Mouse (Mus musculus) heart, postnatal 14 days (tissue): Measurements from ENCODE around the gene Fras1. TPM values are rescaled to one million over a fixed set of nuclear protein-coding genes. Genes with fewer than 3 reads are reported as not detected.

Source experiments
- DNase-seq, 2 experiments: peaks; one replicate each; pipeline ENCODE4 v3.0.0; 2021 to 2022
- intact Hi-C: fragments of 180-260 bp; cut with DNase I; formaldehyde crosslinking; loops from one replicate; pipeline ENCODE4 v1.15.1; 2025
- total RNA-seq, 2 experiments: library from RNA; stranded (reverse); gene quantifications; 2 replicates each; pipeline ENCODE4 v1.2.3; 2021

The Fras1 gene
- total RNA-seq, 2 experiments from 2014 or later: 3.5 to 5.4 TPM

- intact Hi-C loops: no loop called here
Measured at GRCm38 (mm10) chr5:96395786-96396650, 22.3 kb downstream of the Fras1 start.

DNA sequence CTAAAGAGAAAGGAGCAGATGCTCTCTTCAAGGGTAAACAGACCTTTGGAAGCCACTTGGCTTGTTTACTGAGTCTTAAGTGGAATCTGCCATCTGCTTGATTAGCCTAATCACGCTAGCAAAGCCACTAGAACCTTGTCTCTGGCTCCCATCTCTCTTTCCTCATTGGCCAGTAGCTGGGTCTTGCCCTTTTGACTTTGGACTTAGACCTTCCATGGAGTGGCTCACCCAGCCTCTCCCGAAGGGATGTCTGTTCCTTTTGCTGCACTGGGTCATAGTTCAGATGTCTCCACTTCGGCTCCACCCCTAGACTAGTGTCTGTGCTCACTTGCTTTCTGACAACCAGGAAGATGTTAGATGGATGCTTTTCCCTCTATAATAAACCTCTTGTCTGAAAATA, 28.8 kb downstream of the Fras1 start:
- intact Hi-C loops: loop anchor here (10.0 kb wide), 1 partner anchor 62 kb away; no protein-coding TSS in a partner anchor
- DNase-seq: no peak

More at GRCm38 (mm10) chr5:96395786-96396650, 22.3 kb downstream of the Fras1 start:
- no peak for DNase-seq

DNA sequence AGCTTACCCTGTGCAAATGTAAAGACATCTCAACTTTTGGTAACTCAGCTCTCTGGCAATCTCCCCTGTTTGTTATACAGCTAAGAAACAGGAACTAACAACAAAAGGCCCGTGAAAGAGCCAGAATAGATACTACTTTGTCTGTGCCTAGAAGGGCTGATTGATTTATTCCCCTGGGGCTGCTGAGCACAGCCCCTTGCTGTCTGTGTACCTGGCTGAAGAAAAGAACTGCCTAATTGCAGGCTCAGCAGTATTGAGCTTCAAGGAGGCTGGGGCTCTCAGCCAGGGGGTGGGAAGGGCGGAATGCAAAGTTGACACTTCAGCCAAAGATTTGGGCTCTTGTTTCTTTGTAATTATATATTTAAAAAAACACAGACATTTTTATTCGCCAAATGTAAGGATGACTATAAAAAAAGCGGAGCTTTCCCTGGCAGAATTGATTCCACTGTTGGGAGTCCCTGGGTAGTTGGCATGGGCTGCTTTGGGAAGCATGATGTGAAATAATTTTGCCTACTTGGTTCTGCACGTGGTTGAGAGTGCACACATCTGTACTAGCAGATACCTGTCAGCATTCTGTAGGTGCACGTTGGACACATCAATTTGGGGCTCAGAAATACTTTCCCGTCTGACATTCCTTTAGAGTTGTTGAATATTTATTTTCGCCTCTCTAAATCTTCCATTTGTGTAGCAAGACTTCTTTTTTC, 31.5 kb downstream of the Fras1 start:
- DNase-seq: no peak
- intact Hi-C loops: loop anchor here (10.0 kb wide), 1 partner anchor 60 kb away; no protein-coding TSS in a partner anchor

DNA sequence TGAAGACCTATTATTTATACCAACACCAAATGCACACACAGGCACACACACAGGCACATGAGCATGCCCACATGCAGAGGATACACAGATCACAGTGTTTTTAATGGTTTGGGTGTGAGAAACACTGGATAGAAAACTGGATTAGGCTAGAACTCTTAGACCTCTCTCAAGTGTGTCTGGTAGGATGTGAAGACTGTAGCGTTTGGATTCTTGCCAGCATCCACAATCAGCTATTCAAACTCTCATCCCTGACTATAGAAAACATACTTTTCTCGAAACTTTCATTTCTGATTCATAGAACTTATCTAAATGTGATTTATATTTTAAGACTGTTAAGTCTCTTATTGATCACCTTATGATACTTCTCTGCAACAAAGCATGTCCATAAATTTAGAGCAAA, 34.5 kb downstream of the Fras1 start:
- intact Hi-C loops: loop anchor here (10.0 kb wide), 1 partner anchor 57 kb away; no protein-coding TSS in a partner anchor
- no peak for DNase-seq

GRCm38 (mm10) chr5:96412754-96413394, 39.1 kb downstream of the Fras1 start:
- DNase-seq: no peak
- intact Hi-C loops: no loop called here

DNA sequence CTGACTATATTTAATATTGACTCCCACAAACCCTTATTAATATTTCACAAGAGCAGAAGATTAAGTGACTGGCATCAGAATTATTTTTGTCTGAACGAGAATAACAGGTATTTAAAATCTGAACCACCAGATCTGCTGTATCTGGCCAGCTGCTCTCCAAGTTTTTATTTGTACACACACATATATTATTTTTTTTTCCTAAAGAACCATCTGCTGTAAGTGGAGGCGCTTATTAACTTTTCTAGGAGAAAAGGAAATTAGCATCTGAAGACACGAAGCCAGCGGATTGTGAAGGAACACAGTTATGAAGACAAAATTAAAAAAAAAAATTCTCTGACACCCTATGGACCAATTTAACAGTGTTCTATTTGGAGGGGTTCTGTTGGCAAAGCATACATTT, 43.4 kb downstream of the Fras1 start:
- DNase-seq: no peak
- intact Hi-C loops: no loop called here

DNA sequence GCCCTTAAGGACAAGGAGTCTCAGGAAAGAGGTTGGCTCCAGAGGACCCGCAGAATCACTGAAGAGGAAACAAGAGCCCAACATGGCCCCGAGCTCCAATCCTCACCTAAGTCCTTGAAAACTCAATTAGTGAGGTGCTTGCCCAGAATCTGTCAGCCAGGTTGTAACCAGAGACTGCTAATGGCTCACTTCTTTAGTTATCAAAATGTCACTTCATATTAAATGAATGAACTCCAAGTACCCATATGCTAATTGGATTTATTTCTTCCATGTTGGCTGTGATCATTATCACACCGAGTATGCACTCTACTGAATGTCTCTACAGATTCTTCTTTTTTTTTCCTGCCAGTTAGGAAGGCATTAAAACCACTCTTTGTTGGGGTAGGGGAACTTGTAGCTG, 47.8 kb downstream of the Fras1 start:
- no peak for DNase-seq
- intact Hi-C loops: no loop called here

- intact Hi-C loops: no loop called here
- no peak for DNase-seq
Measured at GRCm38 (mm10) chr5:96422716-96423115, 49.0 kb downstream of the Fras1 start.

GRCm38 (mm10) chr5:96425391-96425790, 51.6 kb downstream of the Fras1 start:
- no peak for DNase-seq
- intact Hi-C loops: no loop called here

DNA sequence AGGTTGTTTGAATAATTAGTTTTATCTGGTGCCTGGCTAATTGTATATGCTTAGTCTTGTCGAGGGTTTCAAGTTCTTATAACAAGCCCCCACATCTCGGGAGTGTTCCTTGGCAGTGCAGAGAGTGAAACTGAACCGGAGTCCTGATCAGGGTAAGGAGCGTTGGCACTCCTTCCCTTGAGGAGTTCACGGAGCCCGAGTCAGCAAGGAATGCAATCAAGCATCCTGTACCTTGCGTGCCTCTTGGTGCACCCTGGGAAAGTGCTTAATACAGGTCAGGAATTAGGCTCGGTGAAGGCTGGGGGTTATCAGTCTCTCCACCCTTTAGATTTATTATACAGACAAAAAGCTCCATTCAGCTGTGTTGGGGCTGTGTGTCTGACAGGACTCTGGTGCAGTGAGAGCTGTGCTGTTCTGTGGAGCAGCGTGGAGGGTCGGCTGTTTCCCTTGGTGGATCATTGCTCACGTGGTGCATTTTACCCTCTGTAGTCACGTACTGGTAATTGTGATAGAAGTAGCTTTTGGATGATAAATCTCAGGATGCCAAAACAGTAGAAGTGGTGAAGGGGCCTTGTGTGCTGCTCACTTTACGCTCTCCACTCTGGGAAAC, 55.9 kb downstream of the Fras1 start:
- no peak for DNase-seq

GRCm38 (mm10) chr5:96437870-96438269, 64.1 kb downstream of the Fras1 start:
- DNase-seq: no peak
- intact Hi-C loops: no loop called here

More for the DNA sequence above, 55.9 kb downstream of the Fras1 start:
- intact Hi-C loops: no loop called here

GRCm38 (mm10) chr5:96439811-96440210, 66.1 kb downstream of the Fras1 start:
- no peak for DNase-seq
- intact Hi-C loops: no loop called here

DNA sequence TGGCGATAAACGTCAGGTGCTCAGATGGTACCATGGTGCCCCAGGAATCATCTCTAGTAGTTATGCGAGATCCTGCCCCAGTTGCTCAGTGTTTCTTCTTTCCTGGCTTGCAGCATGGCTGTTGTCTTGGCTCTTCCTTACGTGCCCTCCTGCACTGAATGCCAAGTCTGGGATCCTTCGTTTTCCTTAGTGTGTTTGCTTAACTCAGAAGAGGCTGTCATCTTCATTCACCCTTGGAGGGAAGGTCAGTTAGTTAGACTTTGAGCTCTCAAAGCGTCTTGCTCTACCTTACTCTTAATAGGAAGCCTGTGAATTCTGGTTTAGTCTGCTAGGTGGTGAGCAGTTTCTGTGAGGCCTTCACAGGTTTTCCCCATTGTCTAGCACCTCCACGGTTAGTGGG, 73.7 kb downstream of the Fras1 start:
- DNase-seq: no peak
- intact Hi-C loops: no loop called here

GRCm38 (mm10) chr5:96452027-96452426, 78.3 kb downstream of the Fras1 start:
- no peak for DNase-seq
- intact Hi-C loops: no loop called here

DNA sequence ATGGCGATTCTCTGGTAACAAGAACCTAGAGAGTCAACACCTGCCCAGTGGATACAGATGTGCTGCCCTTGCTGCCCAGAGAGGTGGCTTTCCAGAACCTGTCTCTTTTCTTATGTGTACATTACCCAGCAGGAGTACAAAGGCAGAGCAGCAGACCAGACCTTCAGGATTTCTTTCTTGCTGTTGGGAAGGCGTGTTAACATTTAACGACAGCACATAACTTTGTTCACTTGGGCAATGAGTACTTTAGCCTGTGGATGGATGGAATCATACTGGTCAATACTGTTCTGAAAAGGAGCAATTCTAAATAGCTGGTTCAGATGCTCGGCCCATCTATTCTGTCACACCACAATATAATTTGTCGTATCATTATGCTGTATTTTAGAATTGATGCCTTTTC, 79.6 kb downstream of the Fras1 start:
- no peak for DNase-seq
- intact Hi-C loops: no loop called here

DNA sequence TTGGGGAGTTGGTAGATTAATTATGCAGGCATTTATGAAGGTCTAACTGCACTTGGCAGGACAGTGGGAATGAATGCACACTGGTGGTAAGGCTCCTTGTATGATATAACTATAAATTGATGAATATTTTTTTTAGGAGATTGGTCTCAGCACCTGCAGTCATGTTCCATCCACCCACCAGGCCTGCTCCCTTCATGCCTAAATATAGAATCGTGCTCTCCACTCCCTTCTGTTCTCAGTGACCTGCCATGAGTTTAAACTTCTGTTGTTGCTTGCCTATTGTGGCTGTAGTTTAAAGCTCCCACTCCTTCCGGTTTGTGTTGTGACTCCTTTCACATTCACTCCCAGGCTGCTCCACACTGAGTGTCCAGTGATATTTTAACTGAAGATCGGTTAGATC, 80.7 kb downstream of the Fras1 start:
- intact Hi-C loops: no loop called here
- no peak for DNase-seq

DNA sequence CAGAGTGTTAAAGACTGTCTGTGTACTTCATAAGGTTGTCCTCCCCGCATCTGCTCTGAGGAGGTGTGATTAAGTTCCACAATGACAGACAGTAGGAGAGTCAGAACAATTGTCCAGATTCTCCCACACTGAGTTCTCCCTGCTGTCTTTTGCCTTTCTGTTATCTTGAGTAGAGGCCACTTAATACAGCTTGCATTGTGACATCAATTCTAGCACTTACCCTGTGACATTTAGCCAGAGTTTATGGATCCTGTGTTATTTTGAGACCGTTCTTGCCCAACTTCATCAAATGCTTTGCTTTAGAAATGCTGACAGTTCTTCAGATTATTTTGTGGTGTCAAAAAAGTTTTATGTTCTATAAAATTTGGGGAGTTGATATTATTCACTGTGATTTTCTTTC, 81.5 kb downstream of the Fras1 start:
- intact Hi-C loops: no loop called here
- no peak for DNase-seq

- DNase-seq: no peak
- intact Hi-C loops: no loop called here
Measured at GRCm38 (mm10) chr5:96457436-96457958, 83.7 kb downstream of the Fras1 start.

DNA sequence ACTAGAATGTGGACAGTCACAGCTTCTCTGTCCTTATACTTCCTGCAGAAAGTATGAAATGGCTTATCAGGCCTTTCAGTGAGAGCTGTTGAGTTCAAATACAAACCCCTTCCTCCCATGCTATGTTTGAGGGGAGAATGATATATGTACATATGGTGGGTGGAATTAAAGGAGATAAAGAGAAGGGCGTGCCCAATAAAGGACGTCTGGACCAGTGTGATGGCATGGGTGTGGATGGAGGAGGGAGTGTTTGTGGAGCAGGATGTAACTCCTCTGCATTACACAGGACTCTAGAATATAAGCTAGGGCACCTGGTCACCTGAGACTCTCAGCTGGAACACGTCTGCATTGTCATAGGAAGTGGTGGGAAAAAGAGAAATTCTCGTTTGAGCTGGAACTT, 85.8 kb downstream of the Fras1 start:
- no peak for DNase-seq
- intact Hi-C loops: loop anchor here (10.0 kb wide), 1 partner anchor 55 kb away; no protein-coding TSS in a partner anchor

GRCm38 (mm10) chr5:96462197-96462596, 88.4 kb downstream of the Fras1 start:
- intact Hi-C loops: loop anchor here (10.0 kb wide), 1 partner anchor 57 kb away; no protein-coding TSS in a partner anchor
- DNase-seq: no peak
